Comparison of ENCODE assay signal across 23 mouse cellular contexts in the genomic region with DNA sequence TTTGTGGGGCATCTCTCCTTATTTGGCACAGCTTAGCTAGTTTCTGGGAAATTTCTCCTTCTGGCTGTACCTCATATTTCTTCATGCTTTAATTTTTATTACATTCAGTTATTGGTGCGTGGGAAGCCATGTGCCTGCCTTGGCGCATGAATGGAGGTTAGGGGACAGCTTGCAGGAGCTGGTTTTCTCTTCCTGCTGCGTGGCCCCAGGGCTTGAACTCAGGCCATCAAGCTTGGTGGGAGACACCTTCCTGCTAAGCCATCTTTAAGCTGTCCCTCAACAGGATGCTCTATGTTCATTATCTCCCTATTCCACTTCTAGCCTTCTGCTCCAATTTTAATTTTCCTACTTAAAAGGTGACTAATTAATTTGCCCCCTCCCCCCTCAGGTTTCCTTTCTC.
"Had no signal": no experiment of that assay in that cellular context is flagged by ENCODE, and none has a peak within 500 bp of the region (broad histone marks: within the 10 kb centered on the region; RNA-seq: fewer than 3 reads in every experiment).

No protein-coding gene starts in this region.

- H3K27ac ChIP-seq: layer of hippocampus, adult 2 months; limb, embryonic 12.5 days; limb, embryonic 15.5 days; liver, embryonic 14.5 days; midbrain, embryonic 10.5 days; midbrain, embryonic 13.5 days; neural tube, embryonic 13.5 days had no signal

- H3K36me3 ChIP-seq: limb, embryonic 12.5 days; limb, embryonic 15.5 days; midbrain, embryonic 10.5 days; midbrain, embryonic 13.5 days; neural tube, embryonic 13.5 days had no signal

- H3K9ac ChIP-seq: limb, embryonic 12.5 days; limb, embryonic 15.5 days; liver, embryonic 14.5 days; liver, postnatal 0 days; lung, embryonic 14.5 days; midbrain, embryonic 13.5 days; neural tube, embryonic 13.5 days had no signal

- DNase-seq: kidney, adult 9 months; kidney, postnatal 14 days; kidney, postnatal 4 days; layer of hippocampus, adult 9-11 months; liver, postnatal 0 days; lung, embryonic 14.5 days; retina, postnatal 1 day; right cerebral cortex, postnatal 25 days; thymus, adult 2 months; thymus, postnatal 14 days; thymus, postnatal 4 days had no signal

- ATAC-seq: liver, postnatal 0 days; lung, postnatal 0 days; midbrain, embryonic 13.5 days; midbrain, embryonic 16.5 days had no signal

- H3K9me3 ChIP-seq: limb, embryonic 12.5 days; limb, embryonic 15.5 days; megakaryocyte, embryonic 14.5 days; midbrain, embryonic 10.5 days; midbrain, embryonic 13.5 days; neural tube, embryonic 13.5 days had no signal

- H3K4me3 ChIP-seq: layer of hippocampus, adult 2 months; limb, embryonic 12.5 days; limb, embryonic 15.5 days; megakaryocyte, embryonic 14.5 days; midbrain, embryonic 10.5 days; midbrain, embryonic 13.5 days; myocyte; neural tube, embryonic 13.5 days had no signal

- H3K4me2 ChIP-seq: limb, embryonic 12.5 days; limb, embryonic 15.5 days; liver, embryonic 11.5 days; lung, embryonic 14.5 days; midbrain, embryonic 13.5 days; neural tube, embryonic 13.5 days had no signal
